Mouse (Mus musculus): ENCODE results near the gene Bhlha9. TPM values are rescaled to one million over a fixed set of nuclear protein-coding genes. Genes with fewer than 3 reads are reported as not detected.

The Bhlha9 gene
- polyA plus RNA-seq, 1 experiment from 2014 or later = not detected

DNA sequence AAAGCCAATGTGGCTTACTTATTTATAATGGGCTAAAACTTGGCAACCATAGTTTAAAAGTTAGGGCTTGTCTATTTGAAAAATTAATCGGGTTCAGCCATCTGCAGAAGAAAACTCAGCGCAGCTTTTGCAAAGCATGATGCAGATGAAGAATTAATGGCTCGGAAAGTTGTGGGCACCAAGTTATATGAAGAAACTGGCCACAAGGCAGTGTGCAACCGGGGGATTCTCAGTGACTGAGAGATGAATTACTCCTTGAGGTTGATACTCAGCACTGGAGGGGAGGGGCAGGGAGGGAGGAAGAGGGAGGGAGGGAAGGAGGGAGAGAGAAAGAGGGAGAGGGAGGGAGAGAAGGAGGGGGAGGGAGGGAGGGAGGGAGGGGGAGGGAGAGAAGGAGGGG is 44.7 kb downstream of the Bhlha9 start:
- no peak overlapping the region for H3K27ac ChIP-seq (ENCODE audit: low read length)
- 60% methylated on average over 4 of the region's 4 CpGs for WGBS
- H3K4me1 ChIP-seq (ENCODE audit: insufficient read depth, low read depth, low read length) = no peaks in the 10 kb centered on the region
- H3K9me3 ChIP-seq (ENCODE audit: low read length) = no peaks in the 10 kb centered on the region
- no peaks in the 10 kb centered on the region for H3K27me3 ChIP-seq (replicated peaks; ENCODE audit: insufficient read depth, low read length)
- H3K4me3 ChIP-seq (ENCODE audit: low read depth, low read length) = no peak overlapping the region
- no peaks in the 10 kb centered on the region for H3K36me3 ChIP-seq (ENCODE audit: insufficient read depth, low read length)
- H3K4me2 ChIP-seq (replicated peaks; ENCODE audit: low read depth, low read length) = no peak overlapping the region
- no peak for DNase-seq (ENCODE audit: low spot score)
- H3K9ac ChIP-seq (replicated peaks; ENCODE audit: low read depth) = no peak overlapping the region
- TF ChIP-seq EP300 (IDR thresholded peaks at IDR 0.05) (no peak), CTCF (IDR thresholded peaks at IDR 0.05) (no peak)
- ATAC-seq = no peak

Other genes with a start within 250 kb of the Bhlha9 start
- gene Abr, start 50.2 kb upstream of the Bhlha9 start, polyA plus RNA-seq (2015; fragmentation: Nextera tagmentation; extraction: Ambion mirVana) = 16.6 and 17.2 TPM in 2 replicates
- gene Trarg1, start 7.3 kb downstream of the Bhlha9 start, polyA plus RNA-seq (2015; fragmentation: Nextera tagmentation; extraction: Ambion mirVana) = 4.7 and 7.1 TPM in 2 replicates
- 19.5 and 21.6 TPM in 2 replicates for gene Gosr1, start 91.1 kb downstream of the Bhlha9 start, polyA plus RNA-seq (2015; fragmentation: Nextera tagmentation; extraction: Ambion mirVana)
- gene Cpd, start 174.5 kb downstream of the Bhlha9 start, polyA plus RNA-seq (2015; fragmentation: Nextera tagmentation; extraction: Ambion mirVana) = 15.7 and 16.7 TPM in 2 replicates
- 0.29 and 0.44 TPM in 2 replicates for gene Tmigd1, start 229.7 kb downstream of the Bhlha9 start, polyA plus RNA-seq (2015; fragmentation: Nextera tagmentation; extraction: Ambion mirVana)